Mouse (Mus musculus): ENCODE measurements at regions not wholly inside any gene's neighbourhood (a gene's known extent, or its start where the extent isn't known, plus 50 kb on each side); places are given as distances from the start of the nearest gene placed in this dataset.

- DNase-seq (ENCODE audit: low spot score in 2 of 2) = no peak
These were observed 476.3 kb upstream of the Syt1 start for GRCm38 (mm10) chr10:109486917-109487604.

- no peak for DNase-seq (ENCODE audit: low spot score in 2 of 2)
These were observed 469.8 kb upstream of the Syt1 start for GRCm38 (mm10) chr10:109480551-109480950.

GRCm38 (mm10) chr10:109479941-109480340 lies 469.2 kb upstream of the Syt1 start:
- no peak for DNase-seq (ENCODE audit: low spot score in 2 of 2)

DNA sequence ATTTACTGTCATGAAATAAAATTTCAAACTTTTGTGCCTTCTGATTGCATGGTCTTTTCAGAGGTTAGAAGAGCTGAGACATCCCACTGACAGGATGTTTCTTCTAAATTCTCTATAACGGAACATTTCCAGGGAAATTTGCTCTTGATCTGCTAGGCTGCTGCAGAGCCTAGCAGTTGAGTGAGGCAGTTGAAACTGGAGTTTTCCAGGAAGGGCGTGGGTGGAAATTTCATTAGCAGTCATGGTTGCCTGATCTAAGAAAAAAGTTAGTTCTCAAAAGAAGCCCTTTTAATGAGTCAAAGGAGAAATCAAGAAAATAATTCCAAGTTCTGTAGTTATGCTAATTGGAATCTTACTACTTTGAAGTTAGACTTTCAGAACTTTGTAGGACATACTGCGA lies 455.7 kb upstream of the Syt1 start:
- DNase-seq (ENCODE audit: low spot score in 2 of 2) = no peak

GRCm38 (mm10) chr10:109431112-109431511 lies 420.3 kb upstream of the Syt1 start:
- DNase-seq (ENCODE audit: low spot score in 2 of 2) = peak; percentile 31 to 35

GRCm38 (mm10) chr10:109427878-109428277 lies 417.1 kb upstream of the Syt1 start:
- no peak for DNase-seq (ENCODE audit: low spot score in 2 of 2)

DNA sequence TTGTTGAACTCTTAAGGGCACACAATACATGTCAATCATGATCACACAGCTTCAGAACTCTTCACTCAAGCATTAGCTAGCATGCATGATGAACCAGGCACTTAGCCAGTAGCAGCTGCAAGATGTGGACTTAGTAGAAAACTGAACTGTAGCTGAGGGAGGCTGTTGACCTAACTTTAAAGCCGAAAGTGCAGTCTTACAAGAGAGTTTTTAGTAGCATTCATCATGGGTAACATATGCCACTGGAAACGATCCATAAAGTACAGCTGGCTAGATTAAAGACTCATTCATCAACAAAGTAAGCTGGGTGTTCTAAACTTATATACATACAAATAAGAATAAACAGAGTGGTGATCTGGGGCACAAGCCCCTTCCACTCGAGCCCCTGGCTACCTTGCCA lies 396.2 kb upstream of the Syt1 start:
- DNase-seq (ENCODE audit: low spot score in 2 of 2) = peak in 1 of 2 experiments; percentile 26

- DNase-seq (ENCODE audit: low spot score in 2 of 2) = no peak
These were observed 394.4 kb upstream of the Syt1 start for GRCm38 (mm10) chr10:109405116-109405685.

DNA sequence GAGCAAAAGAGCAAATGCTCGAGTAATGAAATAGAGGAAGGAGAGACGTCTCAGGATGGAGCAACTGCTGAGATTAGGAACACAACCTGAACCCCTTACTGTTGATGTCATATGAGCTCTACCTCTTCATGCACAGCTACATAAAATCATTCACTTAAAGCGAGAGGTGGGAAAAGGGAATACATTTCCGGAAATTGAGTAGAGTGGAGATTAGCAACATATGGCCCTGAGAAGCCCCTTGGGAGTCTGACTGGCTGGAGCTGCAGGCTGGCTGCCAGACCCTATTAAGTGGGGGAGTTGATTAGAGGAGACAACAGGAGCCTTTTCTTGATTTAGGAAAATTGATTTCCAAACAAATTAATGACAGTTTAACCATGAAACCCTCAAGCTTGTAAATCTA lies 373.0 kb upstream of the Syt1 start:
- no peak for DNase-seq (ENCODE audit: low spot score in 2 of 2)

GRCm38 (mm10) chr10:109378846-109379245 lies 368.1 kb upstream of the Syt1 start:
- DNase-seq (ENCODE audit: low spot score in 2 of 2) = no peak

- DNase-seq (ENCODE audit: low spot score in 2 of 2) = no peak
These were observed 349.4 kb upstream of the Syt1 start for GRCm38 (mm10) chr10:109360161-109360560.

DNA sequence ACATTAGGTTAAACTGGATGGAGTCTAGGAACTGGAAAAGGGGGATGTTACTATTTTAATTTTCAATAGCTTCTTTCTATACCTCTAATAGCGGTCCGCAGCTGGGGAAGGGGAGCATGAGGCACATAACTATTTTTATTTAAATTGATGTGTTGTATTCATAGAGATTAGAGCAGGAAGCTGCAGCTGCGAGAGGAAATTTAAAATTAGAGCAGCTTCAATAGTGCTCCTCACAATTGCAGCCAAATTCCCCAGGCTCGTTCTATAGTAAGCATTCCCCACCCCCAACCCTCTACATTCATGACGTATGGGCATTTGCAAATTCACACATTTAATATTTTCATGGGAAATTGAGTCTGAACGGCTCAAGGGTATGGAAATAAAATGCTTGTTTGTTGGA lies 348.0 kb upstream of the Syt1 start:
- peak; percentile 27 to 47 for DNase-seq (ENCODE audit: low spot score in 2 of 2)

DNA sequence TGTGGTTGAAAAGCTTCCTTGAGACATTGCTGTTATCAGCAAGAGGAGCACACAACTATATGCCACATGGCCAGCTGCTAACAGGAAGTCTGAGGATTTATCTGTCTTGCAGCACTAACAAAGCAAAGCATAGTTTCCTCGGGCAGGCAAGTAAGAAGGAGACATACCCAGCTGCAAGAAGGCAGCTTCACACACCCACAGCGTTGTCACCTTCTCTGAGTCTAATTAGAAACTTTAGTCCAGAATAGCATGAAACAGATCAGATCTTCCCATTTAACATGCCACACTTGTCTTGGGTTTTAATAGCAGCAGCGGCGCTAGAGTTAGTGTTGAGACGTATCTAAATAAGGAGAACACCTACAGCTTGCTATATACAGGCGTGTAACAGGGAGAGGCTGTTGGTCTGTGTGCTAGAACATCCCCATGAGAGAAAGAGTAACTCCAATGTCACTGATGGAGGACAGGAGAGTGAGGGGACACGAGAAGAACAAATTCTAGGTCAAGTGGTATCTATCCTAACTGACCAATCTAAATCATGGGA lies 322.1 kb upstream of the Syt1 start:
- DNase-seq (ENCODE audit: low spot score in 2 of 2) = peak; percentile 29 to 49

- no peak for DNase-seq (ENCODE audit: low spot score in 2 of 2)
These were observed 298.5 kb upstream of the Syt1 start for GRCm38 (mm10) chr10:109309286-109309685.

DNA sequence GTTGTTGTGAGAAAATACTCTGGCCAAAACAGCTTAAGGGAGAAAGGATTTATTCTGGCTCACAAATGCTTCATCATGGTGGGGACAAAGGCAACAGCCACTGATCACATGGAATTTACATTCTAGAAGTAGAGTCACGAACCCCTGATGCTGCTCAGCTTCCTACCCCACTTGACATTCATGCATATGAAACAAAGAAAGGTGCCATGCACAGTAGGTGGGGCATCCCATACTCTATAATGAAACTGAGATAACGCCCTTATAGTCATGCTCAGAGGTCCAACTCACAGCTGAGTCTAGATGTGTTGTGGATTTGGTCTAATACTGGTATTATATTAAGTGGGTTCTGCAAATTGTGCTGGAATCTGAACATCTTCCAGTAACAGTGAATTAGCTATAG lies 289.4 kb upstream of the Syt1 start:
- DNase-seq (ENCODE audit: low spot score in 2 of 2) = no peak

DNA sequence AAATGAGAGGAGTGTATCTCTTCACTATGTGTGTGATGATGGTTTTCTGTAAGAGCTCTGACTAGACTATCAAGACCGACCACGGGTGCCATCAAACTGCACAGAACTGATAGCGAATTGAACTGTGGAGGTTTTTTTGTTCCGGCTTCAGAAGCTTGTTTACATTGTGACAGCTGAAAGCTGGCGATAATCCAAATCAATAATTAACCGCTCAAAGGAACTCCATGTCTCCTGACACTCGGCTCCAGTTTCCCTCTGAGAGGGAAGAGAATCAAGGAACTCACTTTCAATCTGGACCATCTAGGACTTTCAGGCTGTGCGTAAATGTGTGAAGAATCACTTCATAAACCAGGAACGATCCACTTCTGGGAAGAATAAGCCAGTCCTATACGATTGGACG lies 289.0 kb upstream of the Syt1 start:
- no peak for DNase-seq (ENCODE audit: low spot score in 2 of 2)

DNA sequence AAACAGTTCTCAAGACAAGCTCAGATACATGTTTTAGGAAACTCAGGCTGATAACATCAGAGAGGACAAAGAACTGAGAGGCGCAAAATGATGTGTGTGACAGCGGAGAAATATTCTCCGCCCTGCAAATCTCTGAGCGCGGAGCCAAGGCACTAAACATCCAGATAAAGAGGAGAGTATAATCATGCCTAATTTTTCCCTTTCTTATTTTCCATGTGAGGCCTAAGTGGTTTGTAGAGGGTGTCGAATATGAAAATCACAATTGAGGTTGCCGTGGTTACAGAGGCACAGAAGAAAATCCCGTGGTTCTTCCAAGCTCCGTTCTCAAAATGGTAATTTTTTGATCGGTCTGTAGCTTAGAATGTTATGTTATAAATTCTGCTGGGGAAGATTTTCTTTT lies 272.6 kb upstream of the Syt1 start:
- peak; percentile 27 to 44 for DNase-seq (ENCODE audit: low spot score in 2 of 2)

GRCm38 (mm10) chr10:109249781-109250180 lies 239.0 kb upstream of the Syt1 start:
- DNase-seq (ENCODE audit: low spot score in 2 of 2) = no peak

DNA sequence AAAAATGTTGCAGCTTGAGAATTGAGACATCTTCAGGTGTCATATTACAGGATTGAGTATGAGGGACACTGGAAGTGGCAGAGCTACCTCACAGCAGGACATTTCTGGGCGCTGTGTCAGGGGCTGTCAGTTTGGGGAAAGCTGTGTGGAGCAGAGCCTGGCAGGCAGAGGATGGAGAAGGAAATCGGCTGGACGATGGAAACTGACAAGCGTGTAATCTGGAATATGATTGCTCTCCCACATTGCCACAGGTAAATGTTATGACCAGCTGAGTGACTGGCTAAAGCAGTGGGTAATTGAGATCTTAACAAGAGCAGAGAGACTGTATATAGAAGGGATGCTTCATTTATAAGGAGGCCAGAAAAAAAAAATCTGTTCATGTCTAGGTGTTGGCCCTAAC lies 235.5 kb upstream of the Syt1 start:
- DNase-seq (ENCODE audit: low spot score in 2 of 2) = no peak

DNA sequence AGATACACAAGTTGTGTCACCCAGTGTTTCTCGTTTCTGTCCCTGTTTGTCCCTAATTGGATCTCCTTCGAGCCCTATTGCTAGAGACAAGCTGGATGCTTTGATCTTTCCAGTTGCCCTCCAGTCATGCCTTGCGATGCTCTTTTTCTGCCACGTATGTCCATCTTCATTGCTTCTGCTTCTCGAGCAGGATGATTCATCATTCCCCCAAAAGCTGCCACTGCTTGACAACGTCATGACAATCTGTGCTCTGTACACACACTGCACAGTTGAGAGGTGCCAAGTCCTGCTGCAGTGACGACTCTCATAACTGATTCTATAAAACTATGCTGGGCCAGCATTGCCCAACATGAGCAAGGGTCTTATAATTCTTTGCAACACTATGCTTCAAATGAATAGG lies 226.2 kb upstream of the Syt1 start:
- DNase-seq (ENCODE audit: low spot score in 2 of 2) = no peak

- DNase-seq (ENCODE audit: low spot score in 2 of 2) = no peak
These were observed 216.2 kb upstream of the Syt1 start for GRCm38 (mm10) chr10:109226989-109227388.

- DNase-seq (ENCODE audit: low spot score in 2 of 2) = peak; percentile 29 to 53
These were observed 178.2 kb upstream of the Syt1 start for GRCm38 (mm10) chr10:109188761-109189503.

- DNase-seq (ENCODE audit: low spot score in 2 of 2) = no peak
These were observed 177.5 kb upstream of the Syt1 start for GRCm38 (mm10) chr10:109188252-109188651.
